Mouse (Mus musculus) right cerebral cortex, postnatal 36 days (tissue): Measurements from ENCODE around the gene 6030468B19Rik.
"Not testable (repeated sequence)": the region's sequence is repeated elsewhere in the genome, so short reads cannot be mapped to it uniquely, and the experiment has no call there.

Source experiments
- DNase-seq, 2 experiments: peaks; one replicate each; pipeline ENCODE4 v3.0.0; 2022; ENCODE audit warnings: low spot score in 2 of 2, mixed read lengths in 1 of 2

The 6030468B19Rik gene

DNA sequence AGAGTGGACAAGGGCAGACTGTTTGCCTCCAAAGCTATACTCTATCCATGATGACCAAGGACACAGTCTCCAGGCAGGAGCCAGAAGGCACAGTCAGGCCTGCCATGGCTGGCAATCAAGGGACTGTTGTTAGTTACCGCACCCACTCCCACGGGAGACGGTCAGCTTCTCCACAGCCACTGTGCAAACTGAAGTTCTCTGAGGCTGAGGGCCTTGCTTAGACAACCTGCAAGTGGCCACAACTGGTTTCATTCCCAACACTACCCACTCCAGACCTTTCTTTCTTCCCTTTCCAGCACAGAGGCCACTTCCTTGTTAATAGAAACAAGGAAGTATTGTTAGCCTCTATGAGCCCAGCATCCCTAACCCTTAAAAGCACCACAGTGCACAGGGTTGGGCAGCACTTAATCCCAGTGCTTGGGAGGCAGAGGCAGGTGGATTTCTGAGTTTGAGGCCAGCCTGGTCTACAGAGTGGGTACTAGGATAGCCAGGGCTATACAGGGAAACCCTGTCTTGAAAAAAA is 5.8 kb downstream of the 6030468B19Rik start:
- no peak for DNase-seq

DNA sequence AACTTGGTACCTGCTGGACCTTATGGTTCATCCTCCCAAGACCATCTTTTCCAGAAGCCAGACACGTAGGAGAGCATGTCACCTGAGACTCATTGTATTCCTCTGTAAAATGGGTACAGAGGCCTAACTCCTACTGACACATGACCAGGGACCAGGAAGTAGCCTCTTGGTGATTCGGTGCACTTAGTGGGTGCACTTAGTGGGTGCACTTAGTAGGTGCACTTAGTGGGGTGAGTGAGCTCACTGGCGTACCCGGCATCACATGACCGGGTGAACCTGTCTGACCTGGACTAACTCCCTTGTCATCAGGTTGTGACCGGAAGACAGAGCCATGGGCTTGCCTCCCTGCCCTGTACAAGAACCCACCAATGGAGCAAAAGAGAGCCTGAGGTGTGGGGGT is 9.3 kb downstream of the 6030468B19Rik start:
- no peak for DNase-seq

GRCm38 (mm10) chr11:117809407-117810311 is 12.2 kb downstream of the 6030468B19Rik start, which contains the start of the genes Gm20708 and Syngr2:
Gene Gm20708 (plus strand): TSS chr11:117809668.
Gene Syngr2 (plus strand): TSS chr11:117809668.
- no peak for DNase-seq

DNA sequence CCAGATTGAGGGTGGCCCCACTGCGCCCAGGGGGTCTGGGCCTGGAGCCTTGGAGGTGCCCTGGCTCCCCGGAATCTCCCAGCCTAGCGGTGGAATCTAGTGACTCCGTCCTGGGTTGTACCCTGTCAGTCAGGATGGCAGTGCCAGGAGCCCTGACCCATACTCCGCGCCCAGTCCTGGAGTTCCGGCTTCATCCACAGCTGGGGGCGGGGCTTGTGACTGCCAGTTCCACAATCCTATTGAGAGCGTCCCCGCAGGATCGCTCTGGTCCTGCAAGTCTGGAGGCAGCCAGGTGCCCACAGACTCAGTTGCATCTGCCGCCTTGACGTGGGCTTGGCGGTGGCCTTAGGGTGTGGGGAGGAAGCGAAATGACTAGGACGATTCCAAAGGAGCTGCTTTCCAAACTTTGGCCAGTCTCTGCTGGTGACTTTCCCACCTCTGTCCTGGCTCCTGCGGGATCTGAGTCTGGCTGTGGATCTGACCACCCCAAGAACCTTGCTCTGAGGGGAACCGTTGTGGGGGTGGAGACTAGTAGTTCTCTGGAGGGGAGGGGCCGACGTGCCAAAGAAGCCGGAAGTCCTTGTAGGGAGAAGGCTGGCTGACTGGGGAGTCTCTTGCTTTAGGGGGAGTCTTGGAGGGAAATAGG is 13.1 kb downstream of the 6030468B19Rik start:
- peak; percentile 50 to 55 for DNase-seq

- DNase-seq: no peak
These were observed 16.4 kb downstream of the 6030468B19Rik start for GRCm38 (mm10) chr11:117813867-117814266.

- no peak for DNase-seq
These were observed 17.4 kb downstream of the 6030468B19Rik start for GRCm38 (mm10) chr11:117814704-117815366.

GRCm38 (mm10) chr11:117815850-117816249 is 18.4 kb downstream of the 6030468B19Rik start:
- not testable (repeated sequence) for DNase-seq

DNA sequence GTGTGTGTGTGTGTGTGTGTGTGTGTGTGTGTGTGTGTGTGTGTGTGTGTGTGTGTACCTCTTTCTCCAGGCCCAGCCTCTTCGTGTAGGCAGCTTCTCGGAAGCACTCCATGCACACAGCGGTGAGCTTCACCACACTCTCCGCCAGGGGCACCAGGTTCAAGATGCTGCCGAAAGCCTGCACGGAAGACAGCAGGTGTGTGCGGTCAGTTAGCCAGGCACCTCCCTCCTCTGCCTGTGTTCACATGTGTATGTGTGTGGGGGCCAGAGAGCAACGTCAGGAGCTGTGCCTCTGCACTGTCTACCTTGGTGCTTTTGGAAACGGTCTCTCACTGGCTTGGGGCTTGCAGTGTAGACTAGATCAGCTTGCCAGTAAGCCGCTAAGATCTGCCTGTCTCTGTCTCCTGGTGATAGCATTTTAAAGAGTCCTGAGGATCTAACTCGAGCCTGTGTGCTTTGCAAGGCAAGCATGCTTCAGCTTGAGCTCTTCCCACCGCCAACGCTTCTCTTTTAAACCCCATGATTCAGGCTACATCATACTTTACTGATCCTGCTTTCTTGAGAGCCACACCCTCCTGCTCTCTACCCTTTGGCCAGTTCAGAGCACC is 19.0 kb downstream of the 6030468B19Rik start:
- no peak for DNase-seq

- DNase-seq: no peak
These were observed 21.6 kb downstream of the 6030468B19Rik start for GRCm38 (mm10) chr11:117819095-117819494.

DNA sequence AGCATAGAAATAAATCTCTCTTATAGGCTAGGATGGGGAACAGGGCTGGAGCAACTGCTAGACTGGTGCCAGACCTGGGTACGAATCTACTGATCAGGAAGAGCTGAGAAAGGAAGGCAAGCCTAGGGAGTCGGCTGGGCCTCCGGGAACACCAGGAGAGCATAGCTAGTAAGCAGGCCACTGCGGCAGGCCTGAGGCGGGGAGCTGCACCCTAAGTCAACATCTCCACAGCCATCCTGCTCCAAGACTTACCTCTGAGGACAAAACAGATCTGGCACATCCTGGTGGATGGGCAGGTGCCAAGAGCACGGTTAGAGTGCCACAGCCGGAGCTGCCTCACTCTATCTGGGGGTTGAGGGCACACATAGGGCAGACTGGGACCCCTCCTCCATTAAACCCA is 22.7 kb downstream of the 6030468B19Rik start:
- DNase-seq: no peak

- DNase-seq: no peak
These were observed 24.4 kb downstream of the 6030468B19Rik start for GRCm38 (mm10) chr11:117821868-117822267.

DNA sequence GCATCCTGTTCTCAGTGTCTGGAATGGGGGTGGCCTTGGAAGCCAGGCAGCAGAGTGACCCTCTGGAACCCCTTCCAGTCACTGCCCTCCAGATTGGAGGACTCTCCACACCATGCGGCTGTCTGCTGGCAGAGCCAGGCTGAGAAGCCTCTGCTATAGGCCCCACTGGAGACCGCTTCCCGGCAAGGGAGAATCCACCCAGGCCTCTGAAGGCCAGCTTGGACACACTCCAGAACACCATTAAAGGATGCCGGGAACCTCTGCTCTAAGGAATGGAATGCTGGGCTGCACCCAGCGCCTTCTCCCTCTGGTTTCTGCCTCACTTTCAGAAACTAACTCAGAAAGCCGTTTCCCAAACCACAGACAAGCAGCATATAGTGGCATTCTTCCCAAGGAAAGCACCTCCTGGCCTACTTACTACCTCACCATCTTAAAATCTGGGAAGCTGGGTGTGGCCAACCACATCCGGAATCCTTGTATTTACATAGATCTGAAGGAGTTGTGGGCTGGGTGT is 25.3 kb downstream of the 6030468B19Rik start:
- DNase-seq: no peak

DNA sequence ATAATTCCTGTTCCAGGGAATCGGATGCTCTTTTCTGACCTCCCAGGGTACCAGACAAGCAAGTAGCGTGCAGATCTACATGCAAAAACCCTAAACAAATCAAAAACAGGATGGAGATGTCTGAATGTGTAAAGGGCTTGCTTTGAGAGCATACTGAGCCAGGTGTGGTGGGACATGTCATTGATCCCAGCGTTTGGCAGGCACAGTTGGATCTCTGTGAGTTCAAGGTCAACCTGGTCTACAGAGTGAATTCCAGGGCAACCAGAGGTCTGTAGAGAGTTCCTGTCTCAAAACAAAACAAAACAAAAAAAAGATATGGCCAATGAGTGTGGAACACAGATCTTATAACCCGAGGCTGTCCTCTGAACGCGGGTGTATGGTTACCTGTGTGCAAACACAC is 26.0 kb downstream of the 6030468B19Rik start:
- DNase-seq: no peak

DNA sequence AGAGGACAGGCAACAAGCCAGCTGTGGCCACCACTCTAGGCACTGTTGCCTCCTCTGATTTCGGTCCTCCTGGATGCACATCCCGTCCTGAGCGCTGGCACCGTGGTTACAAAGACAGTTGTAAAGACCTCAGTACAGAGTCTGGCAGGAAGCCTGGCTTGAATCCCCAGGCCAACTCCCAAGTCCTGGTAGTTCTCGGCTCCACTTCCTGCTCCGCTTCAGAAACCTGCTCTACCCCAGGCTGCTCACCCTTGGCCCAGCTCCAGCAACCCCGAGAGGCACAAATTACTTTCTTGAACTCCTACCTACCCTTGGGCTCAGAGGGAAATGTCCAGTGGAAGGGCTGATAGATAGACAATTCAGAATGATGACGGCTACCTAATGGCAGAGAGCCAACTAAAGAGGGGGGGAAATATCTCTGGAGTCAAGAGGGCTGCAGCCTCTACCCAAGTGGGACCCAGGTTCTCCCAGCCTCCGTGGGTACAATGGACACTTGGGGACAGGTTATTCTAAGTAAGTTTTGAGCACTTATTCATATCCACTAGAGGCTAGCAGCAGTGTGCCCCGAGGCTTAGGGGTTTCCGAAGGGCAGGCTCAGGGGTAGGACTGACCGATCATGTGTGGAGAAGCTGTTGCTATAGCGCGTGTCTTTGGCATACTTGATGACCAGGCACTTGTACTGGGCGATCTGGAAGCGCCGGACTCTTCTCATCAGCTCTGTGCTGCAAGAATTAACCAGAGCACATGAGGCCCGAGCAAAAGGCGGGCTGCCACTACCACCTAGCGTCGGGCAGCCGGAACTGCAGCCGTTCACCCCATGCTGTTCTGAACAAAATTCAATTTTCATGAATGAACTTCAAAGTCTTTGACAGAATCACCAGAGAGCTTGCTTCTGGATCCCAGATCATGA is 26.9 kb downstream of the 6030468B19Rik start:
- peak; percentile 59 to 71 for DNase-seq

GRCm38 (mm10) chr11:117825333-117826101 is 28.1 kb downstream of the 6030468B19Rik start, which contains the start of the genes Afmid and Tk1:
Gene Afmid (plus strand): TSS chr11:117825924.
Gene Tk1 (minus strand): TSS chr11:117826092.
- peak in 1 of 2 experiments; percentile 43 for DNase-seq

- DNase-seq: no peak
These were observed 28.7 kb downstream of the 6030468B19Rik start for GRCm38 (mm10) chr11:117826164-117826563.

- no peak for DNase-seq
These were observed 29.5 kb downstream of the 6030468B19Rik start for GRCm38 (mm10) chr11:117826916-117827315.

GRCm38 (mm10) chr11:117827386-117827785 is 29.9 kb downstream of the 6030468B19Rik start:
- no peak for DNase-seq

DNA sequence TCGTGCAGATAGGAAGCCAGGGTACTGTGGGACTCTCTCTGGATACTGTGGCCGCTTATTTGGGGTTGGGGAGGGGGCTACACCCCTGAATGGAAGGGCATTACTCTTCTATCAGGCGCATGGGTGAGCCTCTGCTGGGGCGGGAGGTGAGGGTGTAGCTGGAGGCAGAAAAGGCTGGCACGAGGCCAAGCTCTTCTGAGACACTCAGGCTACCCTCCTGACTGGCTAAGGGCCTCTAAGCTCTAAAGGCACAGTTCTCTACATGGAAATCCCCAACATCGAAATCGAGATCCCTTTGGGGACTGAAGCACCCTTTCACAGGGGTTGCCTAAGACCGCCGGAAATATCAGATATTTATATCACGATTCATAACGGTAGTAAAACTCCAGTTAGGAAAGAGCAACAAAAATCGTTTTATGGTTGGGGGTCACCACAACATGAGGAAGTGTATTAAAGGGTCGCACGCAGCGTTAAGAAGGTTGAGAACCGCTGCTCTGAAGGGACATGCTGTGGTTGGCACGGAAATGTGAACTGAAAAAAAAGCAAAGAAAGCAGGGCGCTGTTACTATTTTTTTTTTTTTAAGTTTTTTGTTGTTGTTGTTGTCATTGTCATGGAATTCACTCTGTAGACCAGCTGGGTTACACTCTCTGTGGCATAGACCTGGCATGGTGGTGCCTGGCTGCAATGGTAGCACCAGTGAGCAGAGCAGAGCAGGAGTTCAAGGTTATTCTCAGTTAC is 30.9 kb downstream of the 6030468B19Rik start:
- DNase-seq: no peak
